Mouse (Mus musculus) hindbrain, embryonic 13.5 days (tissue): ENCODE results near the gene Htr6. TPM values are rescaled to one million over a fixed set of nuclear protein-coding genes. Genes with fewer than 3 reads are reported as not detected.
A peak's percentile ranks its signal among the peaks of the same experiment; 100 is the strongest.

Experiments
- ATAC-seq: fragments of 200-750 bp; cut with Nextera tagmentation; 2 replicates; pipeline ENCODE4 v1.8.0; 2017; ENCODE audit warnings: moderate TSS enrichment; ENCODE audit not compliant: low FRiP score
- H3K27ac ChIP-seq: fragments of 300-500 bp; sonication (generic); 2 replicates; pipeline ENCODE4 v1.5.1; 2015; ENCODE audit warnings: inconsistent platforms, mild to moderate bottlenecking, moderate library complexity
- H3K27me3 ChIP-seq: fragments of 300-500 bp; sonication (generic); 2 replicates; pipeline ENCODE4 v1.6.1; 2015; ENCODE audit warnings: mild to moderate bottlenecking, inconsistent platforms
- H3K36me3 ChIP-seq: fragments of 300-500 bp; sonication (generic); 2 replicates; pipeline ENCODE4 v1.6.1; 2015; ENCODE audit warnings: mild to moderate bottlenecking, inconsistent platforms
- H3K4me1 ChIP-seq: fragments of 300-500 bp; sonication (generic); replicated peaks from 2 replicates; pipeline ENCODE4 v1.6.1; 2015; ENCODE audit warnings: inconsistent platforms
- H3K4me2 ChIP-seq: fragments of 300-500 bp; sonication (generic); 2 replicates; pipeline ENCODE4 v1.6.1; 2015; ENCODE audit warnings: inconsistent platforms, mild to moderate bottlenecking, moderate library complexity
- H3K4me3 ChIP-seq: fragments of 300-500 bp; sonication (generic); 2 replicates; pipeline ENCODE4 v1.5.1; 2015; ENCODE audit warnings: mild to moderate bottlenecking, inconsistent platforms
- H3K9ac ChIP-seq: fragments of 300-500 bp; sonication (generic); 2 replicates; pipeline ENCODE4 v1.6.1; 2015; ENCODE audit warnings: mild to moderate bottlenecking, inconsistent platforms
- H3K9me3 ChIP-seq: fragments of 300-500 bp; sonication (generic); 2 replicates; pipeline ENCODE4 v1.6.1; 2016; ENCODE audit warnings: inconsistent platforms
- WGBS: fragments of 180-500 bp; shearing (Covaris S2); methylation state at CpG from one replicate; pipeline ENCODE4 v1.1.7; 2015; 5-methylcytosine and 5-hydroxymethylcytosine counted together
- polyA plus RNA-seq: library from polyadenylated mRNA; unstranded; fragments of >200 nt; fragmentation: Nextera tagmentation; extraction: Ambion mirVana; gene quantifications from 2 replicates; pipeline ENCODE4 v1.2.1, GENCODE M21; 2015

Gene Htr6
- polyA plus RNA-seq, 1 experiment from 2014 or later, result 0.27 TPM

DNA sequence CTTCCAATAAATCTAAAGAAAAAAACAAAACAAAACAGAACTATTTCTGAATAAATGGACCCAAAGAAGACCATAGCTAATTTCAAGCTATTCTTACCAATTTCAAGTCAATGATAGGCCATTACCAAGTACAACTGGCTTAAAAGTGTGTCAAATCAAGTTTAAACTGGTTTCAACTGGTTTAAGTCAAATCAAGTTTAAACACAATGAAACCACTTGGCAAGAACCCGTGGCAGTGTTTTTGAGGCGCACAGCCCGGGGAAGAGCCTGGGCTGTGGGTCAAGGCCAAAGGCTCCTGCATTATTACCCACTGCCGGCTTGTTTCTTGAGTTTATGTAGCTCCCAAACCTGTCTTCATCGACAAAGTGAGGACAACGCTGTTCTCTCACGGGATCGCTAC lies 25.0 kb upstream of the Htr6 start:
- H3K9me3 ChIP-seq, result no peaks in the 10 kb centered on the region
- no peak overlapping the region for H3K9ac ChIP-seq
- no peak overlapping the region for H3K4me3 ChIP-seq
- H3K4me1 ChIP-seq, result peaks cover 14% of the 10 kb centered on the region
- no peak for ATAC-seq
- peaks cover 9% of the 10 kb centered on the region; the same call in 1 of the 2 replicates for H3K27me3 ChIP-seq
- no peak overlapping the region for H3K27ac ChIP-seq
- no peak overlapping the region for H3K4me2 ChIP-seq
- peaks cover 37% of the 10 kb centered on the region for H3K36me3 ChIP-seq
- WGBS, result 92% methylated on average over 8 of the region's 8 CpGs

DNA sequence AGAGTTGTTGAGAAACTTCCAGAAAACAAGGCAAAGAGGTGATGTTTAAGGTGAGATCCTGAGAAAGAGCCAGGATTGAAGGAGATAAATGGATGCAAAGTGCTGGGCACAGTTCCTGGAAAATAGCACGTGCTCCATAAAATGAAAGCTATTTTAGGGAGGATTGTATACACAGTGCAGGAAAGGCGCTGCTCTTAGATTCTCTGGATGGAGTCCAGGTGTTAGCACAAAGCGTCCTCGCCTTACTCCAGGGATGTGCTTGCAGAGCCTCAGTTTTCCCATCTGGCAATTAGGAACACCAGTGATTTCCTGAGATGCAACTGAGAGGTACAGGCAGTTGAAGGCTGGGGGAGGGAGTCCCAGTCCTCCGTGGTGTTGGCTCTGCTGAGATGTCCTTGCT lies 20.8 kb upstream of the Htr6 start:
- ATAC-seq, result no peak
- Histone ChIP-seq H3K36me3 (0 out of 2 replicates have a peak, but pooled peaks cover 3% of the 10 kb centered on the region), H3K4me1 (peaks cover 24% of the 10 kb centered on the region), H3K27ac (no peak overlapping the region), H3K4me2 (no peak overlapping the region), H3K4me3 (no peak overlapping the region), H3K9ac (no peak overlapping the region), H3K9me3 (no peaks in the 10 kb centered on the region; the same call in 1 of the 2 replicates), H3K27me3 (peaks cover 50% of the 10 kb centered on the region)
- 80% methylated on average over 5 of the region's 5 CpGs for WGBS

DNA sequence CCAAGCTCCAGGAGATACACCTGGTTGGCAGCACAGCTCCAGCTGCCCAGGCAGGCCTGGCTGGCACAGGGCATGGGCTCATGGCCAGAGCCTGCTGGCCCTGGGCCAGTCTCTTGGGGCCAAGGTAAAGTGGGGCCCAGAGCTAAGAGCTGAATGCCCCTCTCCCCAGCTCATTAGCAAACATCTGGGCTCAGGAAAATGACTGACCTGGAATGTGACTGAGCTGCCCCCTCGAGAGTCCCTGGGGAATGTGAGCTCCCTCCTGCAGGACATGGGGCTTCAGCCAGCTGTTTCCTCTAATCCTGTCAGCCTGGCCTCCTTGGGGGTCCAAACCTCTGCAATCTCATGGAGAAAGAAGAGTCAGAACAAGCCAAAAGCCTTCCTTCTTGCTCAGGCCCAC lies 20.0 kb upstream of the Htr6 start:
- peaks cover 32% of the 10 kb centered on the region for H3K4me1 ChIP-seq
- H3K36me3 ChIP-seq, result no peaks in the 10 kb centered on the region
- H3K4me3 ChIP-seq, result no peak overlapping the region
- no peak overlapping the region for H3K9ac ChIP-seq
- peaks cover 58% of the 10 kb centered on the region for H3K27me3 ChIP-seq
- no peaks in the 10 kb centered on the region; the same call in 1 of the 2 replicates for H3K9me3 ChIP-seq
- ATAC-seq, result no peak
- 74% methylated on average over 1 of the region's 1 CpGs for WGBS
- H3K27ac ChIP-seq, result no peak overlapping the region
- no peak overlapping the region for H3K4me2 ChIP-seq

DNA sequence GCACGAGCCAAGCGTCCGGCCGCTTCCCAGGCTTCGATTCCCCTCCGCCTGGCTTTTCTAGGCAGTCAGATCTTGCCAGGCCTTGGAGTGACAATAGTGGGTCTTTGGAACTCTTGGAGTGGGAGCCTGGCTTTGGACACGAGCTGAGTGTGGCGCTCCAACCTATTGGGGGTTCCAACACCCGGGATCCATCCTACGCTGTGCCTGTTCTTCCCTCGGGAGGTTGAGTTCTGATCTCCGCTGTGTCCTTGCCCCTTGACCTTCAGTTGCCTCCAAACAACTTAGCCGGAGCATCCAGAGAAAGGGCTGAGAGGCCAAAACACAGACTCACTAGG lies 17.8 kb upstream of the Htr6 start:
- no peak overlapping the region for H3K27ac ChIP-seq
- peak overlapping the region; percentile 89 for H3K4me2 ChIP-seq
- H3K27me3 ChIP-seq, result peaks cover 79% of the 10 kb centered on the region
- H3K4me3 ChIP-seq, result peak overlapping the region; percentile 60
- H3K36me3 ChIP-seq, result no peaks in the 10 kb centered on the region
- H3K4me1 ChIP-seq, result peaks cover 37% of the 10 kb centered on the region
- peak overlapping the region; percentile 81 for H3K9ac ChIP-seq
- WGBS, result 28% methylated on average over 13 of the region's 13 CpGs
- no peaks in the 10 kb centered on the region; the same call in 1 of the 2 replicates for H3K9me3 ChIP-seq
- no peak for ATAC-seq

DNA sequence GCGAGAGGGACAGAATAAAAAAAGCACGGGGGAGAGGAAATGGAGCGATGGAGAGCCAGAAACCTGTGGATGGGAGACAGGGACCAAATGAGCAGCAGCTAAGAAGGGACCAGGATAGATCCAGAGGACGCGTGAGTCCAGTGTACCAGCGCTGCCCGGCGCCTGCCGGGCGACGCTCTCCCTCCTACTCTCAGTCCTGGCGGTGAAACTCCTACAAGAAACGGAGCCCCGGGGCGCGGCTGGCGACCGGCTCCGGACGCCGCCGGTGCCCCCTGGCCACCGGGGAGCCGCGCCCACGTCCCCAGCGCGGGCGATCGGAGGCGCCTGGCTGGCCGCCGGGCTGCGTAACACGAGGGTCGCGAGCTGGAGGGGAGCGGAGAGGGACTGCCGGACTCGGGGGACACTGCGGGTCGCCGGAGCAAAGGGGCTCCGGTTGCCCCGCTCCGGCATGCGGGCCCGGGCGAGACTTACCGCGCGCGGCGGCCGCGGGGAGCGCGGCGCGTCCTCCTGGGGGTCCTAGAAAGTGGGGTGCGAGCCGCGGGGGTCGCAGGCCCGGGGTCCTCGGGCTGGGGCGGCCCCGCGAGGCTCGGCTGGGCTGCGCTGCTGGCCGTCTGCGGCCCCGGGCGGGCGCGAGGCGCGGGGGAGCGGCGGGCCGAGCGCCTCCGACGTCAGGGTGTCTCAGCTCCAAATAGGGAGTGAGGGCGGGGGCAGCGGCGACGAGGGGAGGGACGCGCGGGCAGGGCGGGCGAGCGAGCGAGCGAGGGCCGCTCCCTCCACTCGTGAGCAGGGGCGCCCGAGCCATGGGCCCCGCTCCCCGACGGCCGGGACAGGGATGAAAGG lies 17.2 kb upstream of the Htr6 start, which contains the start of gene Nbl1:
TSS of gene Nbl1 (minus strand) at position 638 of the 840 bp plus-strand sequence.
- Histone ChIP-seq H3K4me1 (peaks cover 37% of the 10 kb centered on the region), H3K9me3 (no peaks in the 10 kb centered on the region; the same call in 1 of the 2 replicates), H3K4me3 (peak within 1 kb of the TSS; percentile 60), H3K9ac (peak within 1 kb of the TSS; percentile 81), H3K36me3 (no peaks in the 10 kb centered on the region), H3K27me3 (peaks cover 85% of the 10 kb centered on the region), H3K4me2 (peak within 1 kb of the TSS; percentile 89), H3K27ac (peak within 1 kb of the TSS; percentile 75)
- 1% methylated on average over 91 of the region's 105 CpGs for WGBS
- ATAC-seq, result no peak

DNA sequence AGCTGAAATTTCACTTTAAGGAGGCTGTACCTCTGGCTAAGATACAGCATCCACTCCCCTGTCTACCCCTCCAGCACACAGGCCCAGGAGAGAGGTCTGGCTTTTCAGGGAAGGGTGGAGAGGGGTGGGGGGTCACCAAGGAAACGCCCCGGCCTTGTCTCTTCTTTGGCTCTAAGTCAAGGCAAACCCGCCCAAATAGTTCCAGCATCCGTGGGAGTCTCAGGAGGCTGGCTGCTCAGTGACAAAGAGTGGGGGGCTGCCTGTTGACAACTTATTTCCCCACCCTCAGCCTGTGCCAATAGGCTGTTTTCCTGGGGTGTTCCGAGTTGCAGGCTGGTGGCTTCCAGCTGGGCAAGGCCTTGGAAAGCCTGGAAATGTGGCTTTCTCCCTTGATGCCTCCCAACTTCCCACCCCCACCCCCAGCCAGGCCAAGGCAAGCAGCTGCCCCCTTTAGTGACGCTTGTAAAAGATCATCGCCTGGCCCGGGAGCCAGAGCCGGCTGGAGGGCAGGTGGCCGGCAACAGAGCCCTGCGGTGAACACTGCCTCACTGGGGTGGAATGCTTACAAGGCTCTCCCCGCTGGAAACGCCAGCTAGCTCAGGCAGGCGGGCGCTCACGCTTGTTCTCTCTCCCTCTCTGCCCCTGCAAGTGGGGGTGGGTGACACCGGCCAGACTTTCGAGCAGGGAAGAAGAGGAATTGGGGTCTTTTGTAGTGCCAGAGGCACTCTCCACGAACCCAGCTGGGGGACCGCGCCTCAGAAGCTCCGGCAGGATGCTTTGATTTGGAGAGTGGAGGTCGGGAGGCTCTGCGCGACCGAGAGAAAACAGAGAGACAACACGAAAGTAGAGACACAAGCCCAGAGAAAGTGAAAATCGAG lies 16.3 kb upstream of the Htr6 start:
- ATAC-seq, result peak; percentile 50
- Histone ChIP-seq H3K4me2 (peak overlapping the region; percentile 89), H3K4me3 (peak overlapping the region; percentile 60), H3K27me3 (peaks cover 93% of the 10 kb centered on the region), H3K9ac (peak overlapping the region; percentile 81), H3K4me1 (peaks cover 37% of the 10 kb centered on the region), H3K27ac (peak overlapping the region; percentile 75), H3K36me3 (no peaks in the 10 kb centered on the region), H3K9me3 (no peaks in the 10 kb centered on the region; the same call in 1 of the 2 replicates)
- WGBS, result under 1% methylated on average over 28 of the region's 28 CpGs

DNA sequence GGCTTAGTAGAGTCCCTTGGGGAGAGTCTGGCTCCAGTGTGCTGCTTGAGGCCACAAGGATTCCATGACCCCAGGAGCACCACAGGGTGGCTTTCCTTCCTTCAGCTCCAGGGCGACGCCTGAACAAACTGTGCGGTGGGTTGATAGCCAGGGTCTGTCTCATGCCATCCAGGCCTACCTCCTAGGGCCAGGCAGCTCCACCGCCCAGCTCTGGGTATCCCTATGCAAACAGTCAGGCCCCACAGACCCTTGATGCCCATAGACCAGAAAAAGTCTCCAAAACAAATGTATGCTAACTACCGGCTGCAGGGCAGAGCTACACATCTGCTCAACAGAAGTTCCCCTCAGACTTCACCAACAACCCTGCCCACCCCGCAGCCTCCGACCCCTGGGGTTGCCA lies 15.7 kb upstream of the Htr6 start:
- ATAC-seq, result no peak
- Histone ChIP-seq H3K27ac (peak overlapping the region; percentile 75), H3K4me3 (peak overlapping the region; percentile 60), H3K36me3 (no peaks in the 10 kb centered on the region), H3K4me2 (peak overlapping the region; percentile 89), H3K9ac (peak overlapping the region; percentile 81; the same call in 1 of the 2 replicates), H3K4me1 (peaks cover 37% of the 10 kb centered on the region), H3K27me3 (peaks cover 90% of the 10 kb centered on the region), H3K9me3 (no peaks in the 10 kb centered on the region; the same call in 1 of the 2 replicates)
- WGBS, result 23% methylated on average over 7 of the region's 7 CpGs

DNA sequence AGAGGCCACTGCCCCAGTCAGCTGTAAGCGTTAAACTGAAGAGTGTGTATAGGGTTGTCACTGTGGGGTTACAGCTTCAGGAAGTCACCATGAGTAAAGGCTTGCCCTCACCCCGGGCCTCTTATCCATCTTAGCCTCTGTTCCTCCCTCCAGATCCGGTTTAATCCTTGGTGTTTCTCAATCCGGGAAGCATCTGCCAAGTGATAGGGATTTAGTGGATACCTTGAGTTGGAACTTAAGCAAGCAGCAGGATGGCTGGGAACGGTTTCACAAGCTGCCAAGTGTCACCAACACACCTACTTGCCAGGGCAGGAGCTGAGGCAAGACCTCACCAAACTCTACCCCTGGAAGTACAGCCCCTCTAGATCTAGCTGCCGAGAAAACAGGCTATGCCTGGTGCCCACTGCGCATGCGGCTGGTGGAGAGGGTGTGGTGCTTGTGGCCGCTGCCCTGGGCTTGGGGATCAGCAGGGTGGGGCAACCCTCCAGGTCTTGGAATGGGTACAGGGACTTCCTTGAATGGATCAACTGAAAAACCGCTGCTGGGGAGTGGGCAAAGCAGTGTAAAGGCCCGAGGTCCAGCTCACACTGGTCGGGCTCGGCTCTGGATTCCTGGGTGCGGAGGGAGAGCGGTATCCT lies 15.1 kb upstream of the Htr6 start:
- ATAC-seq, result no peak
- peaks cover 92% of the 10 kb centered on the region for H3K27me3 ChIP-seq
- H3K36me3 ChIP-seq, result no peaks in the 10 kb centered on the region
- H3K4me3 ChIP-seq, result peak overlapping the region; percentile 60; the same call in 1 of the 2 replicates
- peak overlapping the region; percentile 89 for H3K4me2 ChIP-seq
- H3K27ac ChIP-seq, result no peak overlapping the region
- WGBS, result 67% methylated on average over 15 of the region's 15 CpGs
- H3K9ac ChIP-seq, result peak overlapping the region; percentile 46; the same call in 1 of the 2 replicates
- no peaks in the 10 kb centered on the region; the same call in 1 of the 2 replicates for H3K9me3 ChIP-seq
- H3K4me1 ChIP-seq, result peaks cover 37% of the 10 kb centered on the region

DNA sequence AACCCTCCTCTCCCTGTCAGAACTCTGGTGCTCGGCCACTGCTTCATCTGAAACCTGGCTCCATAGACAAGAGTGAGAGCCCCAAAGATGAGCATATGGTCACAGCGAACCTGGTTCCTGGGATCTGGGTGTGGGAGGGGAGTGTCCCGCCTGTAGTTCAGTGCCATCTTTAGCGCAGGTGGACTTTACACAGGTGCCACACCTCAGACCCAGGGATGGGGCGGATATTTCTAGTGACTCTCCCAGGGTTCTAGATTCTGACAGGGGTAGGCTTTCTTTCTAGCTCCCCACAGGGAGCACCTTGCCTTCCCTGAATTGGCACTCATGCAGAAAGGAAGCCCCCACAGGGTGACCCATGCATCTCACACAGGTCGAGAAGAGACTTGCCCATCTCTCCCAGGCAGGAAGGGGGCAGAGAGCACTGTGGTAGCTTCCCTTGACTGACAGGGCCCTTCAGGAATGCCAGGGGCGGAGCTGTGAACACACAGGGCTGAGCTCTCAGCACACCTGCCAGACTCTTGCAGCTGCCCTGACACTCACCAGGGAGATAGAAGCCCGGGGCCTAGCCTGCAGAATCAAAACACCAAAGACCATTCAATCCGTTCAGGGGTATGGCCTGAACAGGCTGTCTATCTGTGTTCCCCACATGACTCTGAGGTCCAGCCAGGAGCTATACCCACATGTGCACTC lies 13.8 kb upstream of the Htr6 start:
- ATAC-seq, result no peak
- no peak overlapping the region for H3K4me3 ChIP-seq
- no peak overlapping the region for H3K27ac ChIP-seq
- H3K9me3 ChIP-seq, result no peaks in the 10 kb centered on the region
- no peak overlapping the region for H3K4me2 ChIP-seq
- H3K9ac ChIP-seq, result no peak overlapping the region
- H3K4me1 ChIP-seq, result peaks cover 37% of the 10 kb centered on the region
- 58% methylated on average over 9 of the region's 9 CpGs for WGBS
- H3K27me3 ChIP-seq, result peaks cover 91% of the 10 kb centered on the region
- H3K36me3 ChIP-seq, result no peaks in the 10 kb centered on the region

DNA sequence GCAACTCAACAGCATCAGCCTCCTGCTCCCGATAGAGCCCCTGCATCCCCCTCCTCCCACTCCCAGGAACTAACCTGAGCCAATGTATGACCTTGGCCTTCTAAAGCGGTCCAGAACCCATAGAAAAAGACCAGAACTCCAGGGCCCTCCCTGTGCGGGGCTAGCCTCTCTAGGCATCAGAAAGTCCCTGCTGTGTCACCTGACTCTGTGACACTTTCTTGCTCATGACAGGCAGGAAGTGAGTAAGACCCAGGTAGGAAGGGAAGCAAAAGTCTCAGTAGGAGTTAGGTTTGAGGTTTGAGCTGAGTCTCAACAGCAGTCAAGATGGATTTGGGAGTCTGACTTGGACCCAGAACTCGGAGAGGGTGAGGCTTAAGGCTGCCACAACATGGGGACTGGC lies 11.6 kb upstream of the Htr6 start:
- WGBS, result 75% methylated on average over 4 of the region's 4 CpGs
- Histone ChIP-seq H3K27me3 (peaks cover 69% of the 10 kb centered on the region), H3K27ac (no peak overlapping the region), H3K9ac (0 out of 2 replicates have a peak overlapping the region, but pooled peaks have one; percentile 13), H3K4me2 (no peak overlapping the region), H3K36me3 (no peaks in the 10 kb centered on the region), H3K4me3 (no peak overlapping the region), H3K9me3 (no peaks in the 10 kb centered on the region), H3K4me1 (peaks cover 39% of the 10 kb centered on the region)
- no peak for ATAC-seq

DNA sequence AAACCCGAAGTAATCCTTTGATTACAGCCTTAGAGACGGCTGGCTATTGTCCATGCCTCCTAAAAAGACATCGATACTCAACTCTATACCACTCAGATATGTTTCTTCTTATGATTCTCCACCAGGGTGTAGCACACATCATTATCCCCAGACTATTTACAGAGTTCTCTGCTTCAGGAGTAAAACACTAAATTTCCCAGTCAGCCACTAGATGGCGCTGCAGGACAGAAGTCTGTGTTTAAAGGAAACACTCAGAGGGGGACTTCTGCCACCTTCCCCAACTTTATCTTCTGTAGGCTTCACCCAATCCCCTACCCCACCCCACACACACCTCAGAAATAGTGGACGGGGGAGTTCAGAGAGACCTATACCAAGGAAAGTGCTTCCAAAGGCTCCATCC lies 10.7 kb upstream of the Htr6 start:
- WGBS, result 22% methylated on average over 5 of the region's 5 CpGs
- H3K9me3 ChIP-seq, result no peaks in the 10 kb centered on the region
- no peaks in the 10 kb centered on the region for H3K36me3 ChIP-seq
- H3K27ac ChIP-seq, result no peak overlapping the region
- peaks cover 38% of the 10 kb centered on the region for H3K4me1 ChIP-seq
- H3K4me2 ChIP-seq, result no peak overlapping the region
- no peak overlapping the region for H3K4me3 ChIP-seq
- ATAC-seq, result peak; percentile 26; the same call in 1 of the 2 replicates
- H3K27me3 ChIP-seq, result peaks cover 60% of the 10 kb centered on the region
- H3K9ac ChIP-seq, result no peak overlapping the region
